Mouse (Mus musculus) lung, postnatal 4 days (tissue): Measurements from ENCODE around the gene Trp53i11.

Source experiments
- DNase-seq, 2 experiments: peaks; one replicate each; pipeline ENCODE4 v3.0.0; 2021

The Trp53i11 gene

GRCm38 (mm10) chr2:93243439-93244089 lies 56.2 kb downstream of the Trp53i11 start:
- DNase-seq, result no peak

GRCm38 (mm10) chr2:93244090-93244443 lies 56.7 kb downstream of the Trp53i11 start:
- no peak for DNase-seq

- DNase-seq, result no peak
Measured at GRCm38 (mm10) chr2:93249058-93249457, 61.7 kb downstream of the Trp53i11 start.

GRCm38 (mm10) chr2:93250611-93251010 lies 63.3 kb downstream of the Trp53i11 start:
- no peak for DNase-seq
